Mouse (Mus musculus) forebrain, embryonic 12.5 days (tissue): Measurements from ENCODE around the gene Bcr. TPM values are rescaled to one million over a fixed set of nuclear protein-coding genes. Genes with fewer than 3 reads are reported as not detected.

Source experiments
- ATAC-seq: fragments of 200-750 bp; cut with Nextera tagmentation; 2 replicates; pipeline ENCODE4 v1.8.0; 2017; ENCODE audit warnings: moderate TSS enrichment; ENCODE audit not compliant: low FRiP score
- H3K27ac ChIP-seq: fragments of 300-500 bp; sonication (generic); 2 replicates; pipeline ENCODE4 v1.5.1; 2016; ENCODE audit warnings: mild to moderate bottlenecking
- H3K27me3 ChIP-seq: fragments of 300-500 bp; sonication (generic); 2 replicates; pipeline ENCODE4 v1.6.1; 2016; ENCODE audit warnings: mild to moderate bottlenecking
- H3K36me3 ChIP-seq: fragments of 300-500 bp; sonication (generic); replicated peaks from 2 replicates; pipeline ENCODE4 v1.6.1; 2016; ENCODE audit warnings: mild to moderate bottlenecking
- H3K4me1 ChIP-seq: fragments of 300-500 bp; sonication (generic); 2 replicates; pipeline ENCODE4 v1.6.1; 2016
- H3K4me2 ChIP-seq: fragments of 300-500 bp; sonication (generic); 2 replicates; pipeline ENCODE4 v1.6.1; 2016; ENCODE audit warnings: mild to moderate bottlenecking, moderate library complexity
- H3K4me3 ChIP-seq: fragments of 300-500 bp; sonication (generic); replicated peaks from 2 replicates; pipeline ENCODE4 v1.5.1; 2016; ENCODE audit warnings: mild to moderate bottlenecking
- H3K9ac ChIP-seq: fragments of 300-500 bp; sonication (generic); 2 replicates; pipeline ENCODE4 v1.6.1; 2016; ENCODE audit warnings: mild to moderate bottlenecking
- H3K9me3 ChIP-seq: fragments of 300-500 bp; sonication (generic); 2 replicates; pipeline ENCODE4 v1.6.1; 2016
- WGBS: fragments of 180-500 bp; shearing (Covaris S2); methylation state at CpG from one replicate; pipeline ENCODE4 v1.1.7; 2016; 5-methylcytosine and 5-hydroxymethylcytosine counted together
- polyA plus RNA-seq: library from polyadenylated mRNA; unstranded; fragments of >200 nt; fragmentation: Nextera tagmentation; extraction: Ambion mirVana; gene quantifications from 2 replicates; pipeline ENCODE4 v1.2.1, GENCODE M21; 2016

Gene Bcr
- polyA plus RNA-seq, 1 experiment from 2014 or later: 11.5 TPM

GRCm38 (mm10) chr10:75103502-75103901 is 43.1 kb downstream of the Bcr start:
- Histone ChIP-seq H3K9me3 (no peaks in the 10 kb centered on the region), H3K27ac (no peak overlapping the region), H3K27me3 (no peaks in the 10 kb centered on the region), H3K4me3 (no peak overlapping the region), H3K36me3 (no peaks in the 10 kb centered on the region), H3K4me2 (no peak overlapping the region), H3K9ac (no peak overlapping the region), H3K4me1 (peaks cover 55% of the 10 kb centered on the region)
- 88% methylated on average over 2 of the region's 2 CpGs for WGBS
- no peak for ATAC-seq

GRCm38 (mm10) chr10:75104191-75105098 is 44.1 kb downstream of the Bcr start:
- Histone ChIP-seq H3K27me3 (no peaks in the 10 kb centered on the region), H3K4me1 (peaks cover 46% of the 10 kb centered on the region), H3K36me3 (no peaks in the 10 kb centered on the region), H3K4me3 (no peak overlapping the region), H3K9me3 (no peaks in the 10 kb centered on the region), H3K4me2 (no peak overlapping the region), H3K27ac (no peak overlapping the region), H3K9ac (no peak overlapping the region)
- WGBS: 71% methylated on average over 9 of the region's 9 CpGs
- 0 out of 2 replicates have a peak, but pooled peaks have one; percentile 24 for ATAC-seq

GRCm38 (mm10) chr10:75105099-75105461 is 44.7 kb downstream of the Bcr start:
- peaks cover 43% of the 10 kb centered on the region for H3K4me1 ChIP-seq
- H3K27ac ChIP-seq: no peak overlapping the region
- 81% methylated on average over 4 of the region's 4 CpGs for WGBS
- no peak overlapping the region for H3K9ac ChIP-seq
- ATAC-seq: no peak
- no peak overlapping the region for H3K4me2 ChIP-seq
- H3K27me3 ChIP-seq: no peaks in the 10 kb centered on the region
- H3K4me3 ChIP-seq: no peak overlapping the region
- no peaks in the 10 kb centered on the region for H3K36me3 ChIP-seq
- H3K9me3 ChIP-seq: no peaks in the 10 kb centered on the region

- no peaks in the 10 kb centered on the region for H3K27me3 ChIP-seq
- peaks cover 38% of the 10 kb centered on the region for H3K4me1 ChIP-seq
- no peak overlapping the region for H3K9ac ChIP-seq
- no peaks in the 10 kb centered on the region for H3K9me3 ChIP-seq
- no peak overlapping the region for H3K4me3 ChIP-seq
- no peak overlapping the region for H3K27ac ChIP-seq
- H3K4me2 ChIP-seq: no peak overlapping the region
- no peaks in the 10 kb centered on the region for H3K36me3 ChIP-seq
- no peak for ATAC-seq
- WGBS: 92% methylated on average over 5 of the region's 5 CpGs
Measured at GRCm38 (mm10) chr10:75105687-75106086, 45.3 kb downstream of the Bcr start.

GRCm38 (mm10) chr10:75106940-75107381 is 46.6 kb downstream of the Bcr start:
- Histone ChIP-seq H3K4me1 (peaks cover 41% of the 10 kb centered on the region), H3K27me3 (no peaks in the 10 kb centered on the region), H3K4me2 (no peak overlapping the region), H3K27ac (peak overlapping the region; percentile 54; the same call in 1 of the 2 replicates), H3K36me3 (no peaks in the 10 kb centered on the region), H3K4me3 (no peak overlapping the region), H3K9me3 (no peaks in the 10 kb centered on the region), H3K9ac (no peak overlapping the region)
- 22% methylated on average over 5 of the region's 5 CpGs for WGBS
- no peak for ATAC-seq

- Histone ChIP-seq H3K27me3 (no peaks in the 10 kb centered on the region), H3K27ac (no peak overlapping the region), H3K4me2 (no peak overlapping the region), H3K36me3 (no peaks in the 10 kb centered on the region), H3K4me1 (peaks cover 41% of the 10 kb centered on the region), H3K9me3 (no peaks in the 10 kb centered on the region), H3K9ac (no peak overlapping the region), H3K4me3 (no peak overlapping the region)
- no peak for ATAC-seq
- WGBS: 74% methylated on average over 3 of the region's 3 CpGs
Measured at GRCm38 (mm10) chr10:75108092-75108491, 47.7 kb downstream of the Bcr start.

GRCm38 (mm10) chr10:75111446-75112201 is 51.2 kb downstream of the Bcr start:
- Histone ChIP-seq H3K9me3 (no peaks in the 10 kb centered on the region), H3K4me2 (no peak overlapping the region), H3K36me3 (no peaks in the 10 kb centered on the region), H3K27me3 (no peaks in the 10 kb centered on the region), H3K27ac (no peak overlapping the region), H3K4me1 (peaks cover 26% of the 10 kb centered on the region), H3K9ac (no peak overlapping the region), H3K4me3 (no peak overlapping the region)
- 89% methylated on average over 11 of the region's 11 CpGs for WGBS
- no peak for ATAC-seq

GRCm38 (mm10) chr10:75112405-75112804 is 52.0 kb downstream of the Bcr start:
- Histone ChIP-seq H3K27me3 (no peaks in the 10 kb centered on the region), H3K9me3 (no peaks in the 10 kb centered on the region), H3K4me3 (no peak overlapping the region), H3K4me1 (peaks cover 18% of the 10 kb centered on the region), H3K36me3 (no peaks in the 10 kb centered on the region), H3K9ac (no peak overlapping the region), H3K4me2 (no peak overlapping the region), H3K27ac (0 out of 2 replicates have a peak overlapping the region, but pooled peaks have one; percentile 9)
- no peak for ATAC-seq
- WGBS: 90% methylated on average over 3 of the region's 3 CpGs

- no peak overlapping the region for H3K4me3 ChIP-seq
- no peak overlapping the region for H3K27ac ChIP-seq
- H3K27me3 ChIP-seq: no peaks in the 10 kb centered on the region
- peaks cover 22% of the 10 kb centered on the region for H3K4me1 ChIP-seq
- H3K9ac ChIP-seq: no peak overlapping the region
- ATAC-seq: no peak
- WGBS: 85% methylated on average over 9 of the region's 9 CpGs
- no peaks in the 10 kb centered on the region for H3K9me3 ChIP-seq
- H3K4me2 ChIP-seq: no peak overlapping the region
- no peaks in the 10 kb centered on the region for H3K36me3 ChIP-seq
Measured at GRCm38 (mm10) chr10:75113620-75114019, 53.2 kb downstream of the Bcr start.

- 88% methylated on average over 5 of the region's 5 CpGs for WGBS
- Histone ChIP-seq H3K4me1 (peaks cover 25% of the 10 kb centered on the region), H3K27me3 (no peaks in the 10 kb centered on the region)
Measured at GRCm38 (mm10) chr10:75115240-75115639, 54.8 kb downstream of the Bcr start.

GRCm38 (mm10) chr10:75116842-75117457 is 56.6 kb downstream of the Bcr start:
- Histone ChIP-seq H3K9ac (no peak overlapping the region), H3K36me3 (no peaks in the 10 kb centered on the region; the same call in 1 of the 2 replicates), H3K27me3 (no peaks in the 10 kb centered on the region), H3K9me3 (no peaks in the 10 kb centered on the region), H3K4me1 (peaks cover 33% of the 10 kb centered on the region), H3K4me2 (no peak overlapping the region), H3K4me3 (no peak overlapping the region), H3K27ac (no peak overlapping the region)
- 80% methylated on average over 7 of the region's 7 CpGs for WGBS
- no peak for ATAC-seq

More at GRCm38 (mm10) chr10:75115240-75115639, 54.8 kb downstream of the Bcr start:
- no peak overlapping the region for H3K4me2 ChIP-seq
- no peak overlapping the region for H3K27ac ChIP-seq
- H3K36me3 ChIP-seq: no peaks in the 10 kb centered on the region; the same call in 1 of the 2 replicates
- H3K9me3 ChIP-seq: no peaks in the 10 kb centered on the region
- no peak for ATAC-seq
- no peak overlapping the region for H3K9ac ChIP-seq
- H3K4me3 ChIP-seq: no peak overlapping the region

- H3K4me3 ChIP-seq: no peak overlapping the region
- no peak overlapping the region for H3K27ac ChIP-seq
- no peaks in the 10 kb centered on the region; the same call in 1 of the 2 replicates for H3K36me3 ChIP-seq
- H3K4me2 ChIP-seq: no peak overlapping the region
- H3K4me1 ChIP-seq: peaks cover 31% of the 10 kb centered on the region
- no peaks in the 10 kb centered on the region for H3K9me3 ChIP-seq
- WGBS: 78% methylated on average over 6 of the region's 6 CpGs
- H3K9ac ChIP-seq: no peak overlapping the region
- H3K27me3 ChIP-seq: no peaks in the 10 kb centered on the region
- no peak for ATAC-seq
Measured at GRCm38 (mm10) chr10:75118444-75118843, 58.1 kb downstream of the Bcr start.
